Mouse (Mus musculus): ENCODE results near the gene Fam169a. TPM values are rescaled to one million over a fixed set of nuclear protein-coding genes. Genes with fewer than 3 reads are reported as not detected.

Gene Fam169a
- 36.2 TPM for polyA plus RNA-seq (2014; fragmentation: Illumina TruSeq; extraction: RNeasy Lipid Tissue Mini Kit (QIAGEN cat#74804))

GRCm38 (mm10) chr13:97066649-97067550, at the start of gene Fam169a:
Gene Fam169a, plus strand, starts transcription at chr13:97067286.

GRCm38 (mm10) chr13:97034262-97034661, 32.8 kb upstream of the Fam169a start, which contains the start of gene 1700029F12Rik:
Gene 1700029F12Rik, minus strand, starts transcription at chr13:97034362.

DNA sequence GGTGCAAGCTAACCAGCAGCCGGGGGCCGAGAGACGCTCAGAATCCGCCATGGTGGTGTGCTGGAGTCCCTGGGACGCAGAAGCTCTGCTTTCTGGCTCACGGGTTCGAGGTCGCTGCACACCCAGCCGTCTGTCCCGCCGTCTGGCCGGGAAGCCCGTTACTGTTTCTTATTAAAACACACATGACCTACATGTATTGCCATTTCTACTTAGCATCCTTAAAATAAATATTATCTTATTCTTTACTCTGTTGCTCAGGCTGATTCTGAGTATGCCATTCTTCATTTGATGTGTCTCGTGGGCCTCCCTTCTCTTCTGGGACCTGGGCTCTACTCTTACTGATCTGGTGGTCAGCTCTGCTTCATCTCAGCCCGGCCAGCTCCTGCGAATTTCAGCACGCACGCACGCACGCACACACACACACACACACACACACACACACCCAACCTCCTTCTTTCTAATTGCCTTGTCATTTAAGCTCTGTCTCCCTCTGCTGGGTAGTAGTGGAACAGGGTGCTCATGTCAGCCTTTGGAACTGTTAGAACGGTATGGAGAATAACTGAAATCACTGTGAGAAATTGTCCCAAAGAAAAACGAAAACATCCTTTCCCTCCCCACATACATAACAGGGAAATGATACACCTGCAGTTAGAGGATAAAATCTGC, 32.2 kb downstream of the Fam169a start, which contains the start of gene Gm6169:
Gm6169 (minus strand) TSS at position 51 of the 666 bp plus-strand sequence.

GRCm38 (mm10) chr13:97137466-97138400, 70.6 kb downstream of the Fam169a start, which contains the start of the genes Gfm2 and Nsa2:
Gene Gfm2, plus strand, starts transcription at chr13:97137937.
Gene Nsa2, minus strand, starts transcription at chr13:97137937.

Other genes starting within 250 kb of the Fam169a start
- 27.3 TPM for gene Gcnt4, start 142.6 kb upstream of the Fam169a start, polyA plus RNA-seq (2014; fragmentation: Illumina TruSeq; extraction: RNeasy Lipid Tissue Mini Kit (QIAGEN cat#74804))
- not detected for gene 1700029F12Rik, start 32.9 kb upstream of the Fam169a start, polyA plus RNA-seq (2014; fragmentation: Illumina TruSeq; extraction: RNeasy Lipid Tissue Mini Kit (QIAGEN cat#74804))
- gene Gm6169, start 32.0 kb downstream of the Fam169a start, polyA plus RNA-seq (2014; fragmentation: Illumina TruSeq; extraction: RNeasy Lipid Tissue Mini Kit (QIAGEN cat#74804)) = 8.2 TPM
- 39.8 TPM for gene Gfm2, start 70.7 kb downstream of the Fam169a start, polyA plus RNA-seq (2014; fragmentation: Illumina TruSeq; extraction: RNeasy Lipid Tissue Mini Kit (QIAGEN cat#74804))
- 283 TPM for gene Nsa2, start 70.7 kb downstream of the Fam169a start, polyA plus RNA-seq (2014; fragmentation: Illumina TruSeq; extraction: RNeasy Lipid Tissue Mini Kit (QIAGEN cat#74804))
- gene Hexb, start 131.1 kb downstream of the Fam169a start, polyA plus RNA-seq (2014; fragmentation: Illumina TruSeq; extraction: RNeasy Lipid Tissue Mini Kit (QIAGEN cat#74804)) = 149 TPM
- gene Enc1, start 173.8 kb downstream of the Fam169a start, polyA plus RNA-seq (2014; fragmentation: Illumina TruSeq; extraction: RNeasy Lipid Tissue Mini Kit (QIAGEN cat#74804)) = 58.6 TPM

Measured in ovary, adult 10 weeks (tissue).